Mouse (Mus musculus) liver, embryonic 13.5 days (tissue): ENCODE results near the gene Stra6. TPM values are rescaled to one million over a fixed set of nuclear protein-coding genes. Genes with fewer than 3 reads are reported as not detected.

ENCODE experiments used
- ATAC-seq: fragments of 200-750 bp; cut with Nextera tagmentation; 2 replicates; pipeline ENCODE4 v1.8.0; 2017; ENCODE audit warnings: low read depth, mild to moderate bottlenecking, moderate number of reproducible peaks, moderate library complexity
- DNase-seq: peaks from one replicate; pipeline ENCODE4 v3.0.0; 2022
- H3K27ac ChIP-seq: fragments of 300-500 bp; sonication (generic); 2 replicates; pipeline ENCODE4 v1.5.1; 2015; ENCODE audit warnings: moderate library complexity, mild to moderate bottlenecking, inconsistent platforms
- H3K27me3 ChIP-seq: fragments of 300-500 bp; sonication (generic); 2 replicates; pipeline ENCODE4 v1.6.1; 2015; ENCODE audit warnings: mild to moderate bottlenecking, inconsistent platforms
- H3K36me3 ChIP-seq: fragments of 300-500 bp; sonication (generic); 2 replicates; pipeline ENCODE4 v1.6.1; 2015; ENCODE audit warnings: mild to moderate bottlenecking, inconsistent platforms
- H3K4me1 ChIP-seq: fragments of 300-500 bp; sonication (generic); replicated peaks from 2 replicates; pipeline ENCODE4 v1.6.1; 2015; ENCODE audit warnings: inconsistent platforms
- H3K4me2 ChIP-seq: fragments of 300-500 bp; sonication (generic); 2 replicates; pipeline ENCODE4 v1.6.1; 2015; ENCODE audit warnings: inconsistent platforms, mild to moderate bottlenecking, moderate library complexity
- H3K4me3 ChIP-seq: fragments of 300-500 bp; sonication (generic); replicated peaks from 2 replicates; pipeline ENCODE4 v1.5.1; 2015; ENCODE audit warnings: mild to moderate bottlenecking, inconsistent platforms
- H3K9ac ChIP-seq: fragments of 300-500 bp; sonication (generic); 2 replicates; pipeline ENCODE4 v1.6.1; 2015; ENCODE audit warnings: mild to moderate bottlenecking, inconsistent platforms
- H3K9me3 ChIP-seq: fragments of 300-500 bp; sonication (generic); replicated peaks from 2 replicates; pipeline ENCODE4 v1.6.1; 2016; ENCODE audit warnings: inconsistent platforms
- WGBS: fragments of 180-500 bp; shearing (Covaris S2); methylation state at CpG from one replicate; pipeline ENCODE4 v1.1.7; 2015; ENCODE audit not compliant: insufficient replicate concordance; 5-methylcytosine and 5-hydroxymethylcytosine counted together
- polyA plus RNA-seq: library from polyadenylated mRNA; unstranded; fragments of >200 nt; fragmentation: Nextera tagmentation; extraction: Ambion mirVana; gene quantifications from 2 replicates; pipeline ENCODE4 v1.2.1, GENCODE M21; 2015

Stra6 gene
- polyA plus RNA-seq, 1 experiment from 2014 or later: 0.05 TPM

DNA sequence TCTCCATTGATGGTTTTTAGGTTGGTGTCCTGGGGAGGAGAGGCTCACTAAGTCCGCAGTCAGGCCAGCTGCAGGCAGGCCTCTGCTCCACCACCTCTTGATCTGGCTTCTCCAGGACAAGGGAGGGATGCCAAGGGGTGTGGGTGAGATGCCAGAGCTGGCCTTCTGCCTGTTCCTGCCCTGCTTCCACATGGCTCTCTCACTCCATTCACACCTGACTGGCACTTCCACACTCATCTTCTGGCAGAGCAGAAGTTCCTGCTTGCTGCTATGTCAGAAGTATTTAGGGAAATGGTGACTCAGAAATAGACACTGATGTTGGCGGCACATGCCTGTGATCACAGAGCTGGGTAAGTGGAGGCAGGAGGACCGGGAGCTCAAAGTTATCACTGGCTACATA is 4.0 kb downstream of the Stra6 start:
- no peaks in the 10 kb centered on the region for H3K36me3 ChIP-seq
- H3K27ac ChIP-seq: no peak overlapping the region
- WGBS: 57% methylated on average over 3 of the region's 3 CpGs
- H3K4me3 ChIP-seq: no peak overlapping the region
- H3K4me2 ChIP-seq: no peak overlapping the region
- H3K9me3 ChIP-seq: no peaks in the 10 kb centered on the region
- no peak overlapping the region for H3K9ac ChIP-seq
- H3K27me3 ChIP-seq: no peaks in the 10 kb centered on the region; the same call in 1 of the 2 replicates
- no peak for ATAC-seq
- H3K4me1 ChIP-seq: no peaks in the 10 kb centered on the region
- DNase-seq: no peak

DNA sequence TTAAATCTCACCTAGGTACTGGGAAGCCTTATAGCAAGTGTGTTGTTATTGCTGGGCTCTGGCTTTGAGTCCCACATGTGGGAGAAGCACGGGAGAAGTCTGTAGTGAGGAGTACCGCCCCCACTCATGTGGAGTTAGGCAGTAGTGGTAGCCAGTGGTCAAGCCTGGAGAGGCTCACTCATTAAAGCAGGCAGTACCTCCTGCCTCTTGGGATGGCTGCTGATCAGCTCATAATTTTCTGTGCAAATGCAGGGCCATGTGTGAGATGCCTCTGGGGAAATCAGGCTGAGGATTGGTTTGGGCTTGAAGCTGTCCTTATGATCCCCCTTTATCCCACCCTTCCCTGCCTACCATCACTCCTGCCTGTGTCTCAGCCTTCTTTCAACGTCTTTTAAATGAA is 11.0 kb downstream of the Stra6 start:
- Histone ChIP-seq H3K4me1 (no peaks in the 10 kb centered on the region), H3K4me2 (no peak overlapping the region), H3K9me3 (no peaks in the 10 kb centered on the region), H3K9ac (no peak overlapping the region), H3K4me3 (no peak overlapping the region), H3K27me3 (no peaks in the 10 kb centered on the region), H3K36me3 (no peaks in the 10 kb centered on the region), H3K27ac (no peak overlapping the region)
- ATAC-seq (no peak), DNase-seq (no peak)
- 35% methylated on average over 3 of the region's 3 CpGs for WGBS

DNA sequence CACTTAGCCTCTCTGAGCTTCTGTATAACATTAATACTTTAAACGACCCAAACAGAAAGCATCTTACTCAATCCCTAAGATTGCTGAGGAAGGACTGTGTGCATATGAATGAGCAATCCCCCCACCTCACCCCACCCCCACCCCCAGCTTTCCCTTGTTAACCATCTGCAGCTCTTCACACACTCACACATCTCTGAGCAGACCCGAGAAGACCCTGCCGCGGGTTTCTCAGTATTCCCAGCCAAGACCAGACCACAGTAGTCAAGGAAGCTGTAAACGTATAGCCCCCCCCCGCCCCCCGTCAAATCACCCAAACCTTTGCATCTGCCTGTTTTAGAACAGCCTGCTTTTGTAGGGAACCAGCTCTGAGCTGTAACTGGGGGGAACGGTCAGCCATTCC is 21.0 kb downstream of the Stra6 start:
- Histone ChIP-seq H3K4me1 (peaks cover 4% of the 10 kb centered on the region; the same call in 1 of the 2 replicates), H3K27me3 (peaks cover 19% of the 10 kb centered on the region), H3K9ac (no peak overlapping the region), H3K4me2 (no peak overlapping the region), H3K9me3 (no peaks in the 10 kb centered on the region), H3K4me3 (no peak overlapping the region), H3K36me3 (no peaks in the 10 kb centered on the region), H3K27ac (no peak overlapping the region)
- DNase-seq (no peak), ATAC-seq (no peak)
- WGBS: 18% methylated on average over 8 of the region's 8 CpGs

DNA sequence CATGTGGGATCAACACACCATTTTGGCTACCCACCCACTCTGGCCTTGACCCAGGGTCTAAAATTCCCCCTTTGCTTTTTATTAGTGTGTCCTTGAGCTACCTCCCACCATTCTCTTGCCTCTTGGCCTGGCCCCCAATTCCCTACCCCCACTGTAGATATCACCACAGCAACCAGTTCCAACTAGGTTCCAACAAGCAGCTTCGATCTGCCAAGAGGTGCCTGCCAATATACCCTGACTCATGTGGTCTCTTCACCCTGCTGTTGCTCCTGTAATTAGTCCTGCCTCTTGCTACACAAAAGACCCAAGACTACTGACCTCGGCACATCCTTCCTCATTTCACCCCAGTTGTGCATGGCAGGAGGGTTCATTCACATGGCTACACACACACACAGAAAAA is 21.5 kb downstream of the Stra6 start:
- no peaks in the 10 kb centered on the region for H3K36me3 ChIP-seq
- H3K27me3 ChIP-seq: peaks cover 19% of the 10 kb centered on the region
- H3K27ac ChIP-seq: no peak overlapping the region
- no peaks in the 10 kb centered on the region for H3K9me3 ChIP-seq
- H3K9ac ChIP-seq: no peak overlapping the region
- peaks cover 4% of the 10 kb centered on the region; the same call in 1 of the 2 replicates for H3K4me1 ChIP-seq
- 7% methylated on average over 2 of the region's 2 CpGs for WGBS
- H3K4me2 ChIP-seq: no peak overlapping the region
- no peak overlapping the region for H3K4me3 ChIP-seq
- ATAC-seq (no peak), DNase-seq (no peak)

DNA sequence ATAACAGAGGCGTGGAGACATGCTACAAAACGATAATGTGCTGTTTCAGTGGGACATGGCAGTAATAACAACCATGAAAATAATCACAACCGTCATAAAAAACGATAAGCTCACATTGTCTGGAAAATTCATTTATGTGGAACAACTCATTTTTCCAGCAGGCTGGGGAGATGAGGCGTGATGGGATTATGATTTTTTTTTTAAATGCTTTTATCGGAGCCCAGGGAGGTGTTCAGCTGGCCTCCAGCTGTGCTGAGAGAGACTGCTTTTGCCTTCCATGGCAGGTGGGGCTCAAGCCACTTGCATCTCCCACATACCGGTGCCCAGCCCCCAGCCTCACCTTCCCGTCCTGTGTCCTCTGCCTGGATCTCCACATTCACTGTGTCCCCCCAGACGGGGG is 22.6 kb downstream of the Stra6 start:
- H3K4me2 ChIP-seq: no peak overlapping the region
- H3K27me3 ChIP-seq: peaks cover 19% of the 10 kb centered on the region
- no peaks in the 10 kb centered on the region for H3K9me3 ChIP-seq
- DNase-seq (no peak), ATAC-seq (no peak)
- peaks cover 4% of the 10 kb centered on the region; the same call in 1 of the 2 replicates for H3K4me1 ChIP-seq
- H3K4me3 ChIP-seq: no peak overlapping the region
- 37% methylated on average over 9 of the region's 9 CpGs for WGBS
- H3K36me3 ChIP-seq: no peaks in the 10 kb centered on the region
- no peak overlapping the region for H3K9ac ChIP-seq
- no peak overlapping the region for H3K27ac ChIP-seq

DNA sequence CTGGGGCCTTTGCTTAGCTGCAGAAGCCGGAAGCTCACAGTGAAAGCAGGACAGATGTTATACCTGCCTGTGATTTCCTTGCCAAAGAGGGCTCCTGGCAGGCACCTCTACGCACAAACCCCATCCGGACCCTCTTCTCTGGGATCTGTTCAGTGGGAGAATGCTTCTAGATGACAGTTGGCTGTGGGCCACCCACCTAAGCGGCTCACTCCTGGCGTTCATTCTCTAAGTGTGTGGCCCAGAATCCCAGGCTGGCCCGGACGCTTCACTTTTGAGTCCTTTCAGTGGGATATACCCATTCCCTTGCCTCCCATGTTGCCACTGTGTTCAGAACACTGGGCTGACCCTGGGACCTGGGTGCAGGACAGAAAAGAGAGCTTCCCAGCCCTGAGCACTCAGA is 23.3 kb downstream of the Stra6 start:
- no peaks in the 10 kb centered on the region for H3K9me3 ChIP-seq
- H3K27me3 ChIP-seq: peaks cover 19% of the 10 kb centered on the region
- no peak overlapping the region for H3K27ac ChIP-seq
- H3K4me2 ChIP-seq: no peak overlapping the region
- no peak overlapping the region for H3K9ac ChIP-seq
- H3K4me3 ChIP-seq: no peak overlapping the region
- H3K36me3 ChIP-seq: no peaks in the 10 kb centered on the region
- peaks cover 4% of the 10 kb centered on the region; the same call in 1 of the 2 replicates for H3K4me1 ChIP-seq
- no peak for ATAC-seq
- no peak for DNase-seq
- 58% methylated on average over 7 of the region's 7 CpGs for WGBS

DNA sequence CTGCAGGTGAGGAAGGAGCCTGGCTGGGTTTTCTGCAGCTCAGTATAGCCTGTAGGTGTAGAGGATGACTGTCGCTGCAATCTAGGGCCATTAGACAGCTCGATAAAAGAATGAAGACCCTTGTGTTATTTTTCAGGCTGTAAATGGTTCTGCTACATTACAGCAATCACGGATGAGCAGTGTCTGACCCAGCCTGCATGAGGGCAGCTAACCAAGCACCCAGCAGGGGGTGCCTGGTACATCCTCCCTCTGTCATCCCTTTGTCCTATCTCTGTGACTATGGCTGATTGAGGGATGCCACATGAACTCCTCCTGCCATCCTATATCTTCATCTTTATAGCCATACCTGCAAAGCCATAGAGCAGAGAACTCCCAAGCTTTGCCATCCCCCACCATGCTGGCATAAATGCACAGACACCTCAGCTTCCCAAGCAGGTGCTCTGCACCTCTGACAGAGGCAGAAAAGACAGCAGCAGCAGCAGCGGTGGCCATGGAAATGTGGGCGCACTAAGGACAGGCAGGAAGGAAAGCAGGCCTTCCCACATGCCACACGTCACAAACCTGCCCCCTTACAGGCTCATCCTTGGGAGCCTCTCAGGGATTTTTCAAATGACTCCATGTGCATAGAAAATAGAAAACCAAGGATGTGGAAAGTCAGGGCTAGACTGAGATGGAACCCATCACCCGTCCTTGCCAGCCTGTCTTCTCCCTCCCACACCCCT is 23.9 kb downstream of the Stra6 start:
- no peak overlapping the region for H3K9ac ChIP-seq
- peaks cover 19% of the 10 kb centered on the region for H3K27me3 ChIP-seq
- 51% methylated on average over 7 of the region's 7 CpGs for WGBS
- peaks cover 4% of the 10 kb centered on the region; the same call in 1 of the 2 replicates for H3K4me1 ChIP-seq
- no peak for ATAC-seq
- H3K9me3 ChIP-seq: no peaks in the 10 kb centered on the region
- no peak overlapping the region for H3K27ac ChIP-seq
- H3K4me3 ChIP-seq: no peak overlapping the region
- H3K36me3 ChIP-seq: no peaks in the 10 kb centered on the region
- H3K4me2 ChIP-seq: no peak overlapping the region
- DNase-seq: no peak

DNA sequence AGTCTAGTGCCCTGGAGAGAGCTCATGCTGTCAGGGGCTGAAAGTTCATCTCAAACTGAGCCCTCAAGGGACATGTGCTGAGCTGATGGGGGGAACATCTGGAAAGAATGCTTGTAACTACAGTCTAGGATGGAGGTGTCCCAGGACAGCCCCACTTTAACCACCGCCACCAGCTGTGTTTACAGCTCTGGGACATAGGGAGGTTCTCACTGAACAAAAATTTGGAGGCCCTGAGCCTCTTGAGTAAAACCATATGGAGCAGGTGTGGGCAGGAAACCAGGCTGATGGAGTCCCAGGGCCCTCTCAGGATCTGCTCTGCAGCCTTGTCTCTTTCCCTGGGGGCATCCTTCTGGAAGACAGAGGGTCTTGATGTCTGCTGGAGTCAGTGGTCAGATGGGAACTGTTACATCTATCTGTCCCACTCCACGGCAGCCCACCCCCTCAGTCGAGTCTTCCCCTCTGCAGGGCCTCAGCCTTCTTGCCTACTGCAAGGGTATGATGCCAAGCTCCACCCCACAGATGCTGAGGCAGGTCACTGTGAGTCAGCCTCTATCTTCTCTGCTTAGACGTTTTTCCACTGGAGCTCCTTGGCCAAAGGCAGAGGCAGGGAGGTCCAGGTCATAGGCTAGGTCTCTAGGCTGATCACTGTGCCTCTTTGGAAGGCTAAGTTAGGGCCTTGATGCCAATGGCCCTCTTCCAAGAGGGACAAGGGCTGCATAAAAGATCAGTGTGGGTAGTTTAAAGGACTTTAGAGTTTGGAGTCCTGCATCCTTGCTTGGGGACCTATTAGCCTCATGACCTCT is 28.2 kb downstream of the Stra6 start:
- H3K9ac ChIP-seq: no peak overlapping the region
- no peaks in the 10 kb centered on the region for H3K9me3 ChIP-seq
- no peak overlapping the region for H3K4me2 ChIP-seq
- H3K27me3 ChIP-seq: peaks cover 5% of the 10 kb centered on the region; the same call in 1 of the 2 replicates
- H3K4me3 ChIP-seq: no peak overlapping the region
- ATAC-seq: no peak
- no peak overlapping the region for H3K27ac ChIP-seq
- no peaks in the 10 kb centered on the region for H3K36me3 ChIP-seq
- DNase-seq: no peak
- 38% methylated on average over 4 of the region's 4 CpGs for WGBS
- H3K4me1 ChIP-seq: no peaks in the 10 kb centered on the region

DNA sequence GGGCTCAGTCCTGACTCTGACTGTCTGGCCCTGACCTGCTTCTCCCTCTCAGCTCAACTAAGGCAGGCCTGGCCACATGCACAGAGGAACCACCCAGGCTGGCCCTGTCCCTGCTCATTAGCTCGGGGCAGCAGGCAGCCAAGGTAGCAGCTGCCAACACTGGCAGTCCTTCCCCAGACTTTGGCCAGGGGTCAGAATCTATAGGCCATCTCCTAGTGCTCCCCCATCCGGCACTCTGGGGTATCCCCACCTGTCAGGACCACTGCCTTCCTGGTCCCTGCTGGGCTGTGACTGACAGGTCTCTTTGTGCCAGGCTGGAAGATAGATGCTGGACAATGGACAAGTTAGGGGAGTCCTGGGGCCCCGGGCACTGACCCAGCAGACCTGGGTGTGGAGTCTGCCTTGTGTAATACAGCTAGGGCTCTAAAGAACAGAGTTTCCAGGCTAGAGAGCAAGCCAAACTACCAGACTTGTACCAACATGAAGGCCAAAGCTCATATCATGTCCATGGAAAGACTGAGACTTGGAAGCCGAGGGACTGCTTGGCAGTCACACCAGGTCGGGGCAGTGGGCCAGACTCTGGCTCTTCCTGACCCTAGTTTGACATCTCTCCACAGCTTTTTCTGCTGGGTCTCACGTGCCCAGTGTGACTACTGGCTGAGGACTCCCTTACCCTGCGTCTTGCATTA is 29.1 kb downstream of the Stra6 start:
- Histone ChIP-seq H3K9me3 (no peaks in the 10 kb centered on the region), H3K4me3 (no peak overlapping the region), H3K27ac (no peak overlapping the region), H3K27me3 (peaks cover 10% of the 10 kb centered on the region; the same call in 1 of the 2 replicates), H3K36me3 (no peaks in the 10 kb centered on the region), H3K4me1 (no peaks in the 10 kb centered on the region), H3K9ac (no peak overlapping the region), H3K4me2 (no peak overlapping the region)
- no peak for DNase-seq
- no peak for ATAC-seq
- WGBS: 39% methylated on average over 7 of the region's 7 CpGs

DNA sequence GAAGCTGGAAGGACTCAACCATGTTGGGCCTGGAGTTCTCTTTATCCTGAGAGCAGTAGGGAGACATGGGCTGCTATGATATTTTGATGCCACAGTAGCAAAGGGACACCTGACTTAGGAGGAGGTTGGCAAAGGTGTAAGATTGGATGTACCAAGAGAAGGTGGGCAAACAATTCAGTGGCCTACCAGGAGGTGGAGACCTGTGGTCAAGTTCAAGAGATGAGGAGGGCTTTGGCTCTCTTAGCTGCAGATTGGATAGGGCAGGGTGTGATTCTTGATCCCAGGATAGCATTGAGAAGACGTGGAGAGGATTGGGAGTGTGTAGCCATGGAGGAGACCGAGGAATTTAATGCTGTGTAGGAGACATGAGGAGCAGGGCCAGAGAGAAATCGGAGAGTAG is 30.2 kb downstream of the Stra6 start:
- H3K27me3 ChIP-seq: peaks cover 10% of the 10 kb centered on the region; the same call in 1 of the 2 replicates
- 35% methylated on average over 3 of the region's 3 CpGs for WGBS
- H3K4me3 ChIP-seq: no peak overlapping the region
- H3K4me2 ChIP-seq: no peak overlapping the region
- H3K36me3 ChIP-seq: no peaks in the 10 kb centered on the region
- ATAC-seq: no peak
- no peaks in the 10 kb centered on the region for H3K9me3 ChIP-seq
- H3K4me1 ChIP-seq: no peaks in the 10 kb centered on the region
- DNase-seq: no peak
- H3K27ac ChIP-seq: no peak overlapping the region
- no peak overlapping the region for H3K9ac ChIP-seq

DNA sequence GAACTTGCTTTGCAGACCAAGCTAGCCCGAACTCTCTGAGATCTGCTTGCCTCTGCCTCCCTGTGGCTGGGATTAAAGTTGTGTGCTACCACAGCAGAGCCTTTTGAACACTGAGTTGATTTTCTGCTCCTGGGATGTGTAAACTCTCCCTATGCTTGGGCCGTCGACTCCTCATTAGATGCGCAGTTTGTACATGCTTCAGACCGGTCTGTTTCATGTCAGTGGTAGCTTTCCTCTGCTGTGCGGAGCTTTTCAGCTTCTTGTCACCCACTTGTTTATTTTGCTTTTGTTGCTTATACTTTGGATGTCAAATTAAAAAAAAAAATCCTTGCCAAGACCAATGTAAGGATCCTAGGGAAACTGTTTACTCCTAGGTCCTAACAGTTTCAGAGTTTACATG is 32.4 kb downstream of the Stra6 start:
- H3K36me3 ChIP-seq: no peaks in the 10 kb centered on the region
- no peak for ATAC-seq
- no peak overlapping the region for H3K27ac ChIP-seq
- no peak overlapping the region for H3K4me3 ChIP-seq
- no peaks in the 10 kb centered on the region for H3K4me1 ChIP-seq
- no peak overlapping the region for H3K9ac ChIP-seq
- DNase-seq: no peak
- H3K4me2 ChIP-seq: no peak overlapping the region
- 58% methylated on average over 6 of the region's 6 CpGs for WGBS
- peaks cover 13% of the 10 kb centered on the region; the same call in 1 of the 2 replicates for H3K27me3 ChIP-seq
- no peaks in the 10 kb centered on the region for H3K9me3 ChIP-seq
